Mouse (Mus musculus): ENCODE measurements around the gene Zfp444.

DNA sequence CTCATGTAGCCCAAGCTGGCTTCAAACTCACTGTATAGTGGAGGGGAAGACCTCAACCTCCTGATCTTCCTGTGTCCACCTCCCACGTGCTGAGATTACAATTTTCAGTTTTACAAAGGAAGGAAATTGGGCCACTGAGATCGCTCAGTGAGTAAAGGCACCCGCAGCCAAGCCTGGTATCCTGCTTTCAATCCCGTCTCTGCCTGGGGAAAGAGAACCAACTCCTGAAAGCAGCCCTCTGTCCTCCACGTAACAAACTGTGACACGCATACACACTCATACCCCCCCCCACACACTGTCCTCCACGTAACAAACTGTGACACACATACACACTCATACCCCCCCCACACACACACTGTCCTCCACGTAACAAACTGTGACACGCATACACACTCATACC is 1.6 kb upstream of the Zfp444 start:
- TF ChIP-seq EP300 (IDR thresholded peaks at IDR 0.05; ENCODE audit: low read depth): no peak
- TF ChIP-seq CTCF (IDR thresholded peaks at IDR 0.05; ENCODE audit: low read depth): no peak

Measured in liver, postnatal 0 days (tissue).